Mouse (Mus musculus) small intestine, adult 2 months (tissue): ENCODE measurements around the gene Vmn2r63.
"Not testable (repeated sequence)": the region's sequence is repeated elsewhere in the genome, so short reads cannot be mapped to it uniquely, and the experiment has no call there.

ENCODE experiments used
- CTCF ChIP-seq: fragments of 200-500 bp; IDR thresholded peaks from 2 replicates; pipeline ENCODE4 v1.5.1; 2012; ENCODE audit warnings: low read depth, mild to moderate bottlenecking, control low read depth, inconsistent platforms, low read length, moderate library complexity, mixed read lengths; ENCODE audit not compliant: insufficient replicate concordance, insufficient read length; ENCODE audit errors: extremely low read depth
- POLR2A ChIP-seq: fragments of 200-500 bp; IDR thresholded peaks from 2 replicates; pipeline ENCODE4 v1.6.1; 2012; ENCODE audit warnings: low read depth, mild to moderate bottlenecking, control low read depth, inconsistent platforms, low read length, moderate library complexity

DNA sequence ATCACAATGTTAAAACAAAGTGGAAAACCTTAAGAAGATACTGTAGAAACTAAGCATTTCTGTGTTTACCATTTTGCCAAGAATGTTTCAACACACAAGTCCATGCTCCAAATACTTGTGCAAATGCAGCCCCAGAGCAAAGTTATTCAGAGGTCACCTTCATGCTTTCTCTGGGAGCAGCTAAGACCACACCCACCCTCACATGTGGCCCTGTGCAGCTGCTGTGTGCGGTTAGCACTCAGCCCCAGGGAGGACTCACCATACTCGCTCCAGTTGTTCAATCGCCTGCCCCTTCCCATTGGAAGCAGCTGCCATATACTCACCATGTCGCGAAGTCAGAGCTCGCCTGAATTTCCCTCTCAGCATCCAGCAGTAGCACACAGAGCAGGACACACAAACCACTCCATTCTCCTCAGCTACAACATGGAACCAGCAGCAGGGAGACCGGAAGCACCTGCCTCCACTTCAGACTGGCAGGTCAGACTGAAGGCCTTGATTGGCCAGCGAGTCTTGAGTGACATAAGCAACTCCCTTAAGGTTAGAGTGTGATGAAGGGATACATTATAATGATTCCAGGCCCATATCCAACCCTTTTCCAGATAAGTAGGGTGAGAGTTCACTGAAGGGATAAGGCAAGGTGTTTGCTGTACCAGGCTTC, 66.7 kb downstream of the Vmn2r63 start, which contains the start of gene Gm2381:
- not testable (repeated sequence) for TF ChIP-seq POLR2A, CTCF
